Mouse (Mus musculus) splenic B cell, adult 2 months (primary cell): ENCODE results near the gene Cox8a.

Experiments used
- DNase-seq: peaks from one replicate; pipeline ENCODE4 v3.0.0-alpha.2; 2011; ENCODE audit warnings: low read depth, low spot score
- H3K27me3 ChIP-seq: 2 replicates; pipeline ENCODE4 v1.6.1; 2012; ENCODE audit warnings: mild to moderate bottlenecking, low read length, moderate library complexity, mixed read lengths; ENCODE audit not compliant: control insufficient read depth, poor library complexity, insufficient read depth, severe bottlenecking
- H3K36me3 ChIP-seq: 2 replicates; pipeline ENCODE4 v1.6.1; 2012; ENCODE audit warnings: mild to moderate bottlenecking, low read length, moderate library complexity, mixed read lengths; ENCODE audit not compliant: control insufficient read depth, poor library complexity, insufficient read depth, severe bottlenecking

Cox8a gene

DNA sequence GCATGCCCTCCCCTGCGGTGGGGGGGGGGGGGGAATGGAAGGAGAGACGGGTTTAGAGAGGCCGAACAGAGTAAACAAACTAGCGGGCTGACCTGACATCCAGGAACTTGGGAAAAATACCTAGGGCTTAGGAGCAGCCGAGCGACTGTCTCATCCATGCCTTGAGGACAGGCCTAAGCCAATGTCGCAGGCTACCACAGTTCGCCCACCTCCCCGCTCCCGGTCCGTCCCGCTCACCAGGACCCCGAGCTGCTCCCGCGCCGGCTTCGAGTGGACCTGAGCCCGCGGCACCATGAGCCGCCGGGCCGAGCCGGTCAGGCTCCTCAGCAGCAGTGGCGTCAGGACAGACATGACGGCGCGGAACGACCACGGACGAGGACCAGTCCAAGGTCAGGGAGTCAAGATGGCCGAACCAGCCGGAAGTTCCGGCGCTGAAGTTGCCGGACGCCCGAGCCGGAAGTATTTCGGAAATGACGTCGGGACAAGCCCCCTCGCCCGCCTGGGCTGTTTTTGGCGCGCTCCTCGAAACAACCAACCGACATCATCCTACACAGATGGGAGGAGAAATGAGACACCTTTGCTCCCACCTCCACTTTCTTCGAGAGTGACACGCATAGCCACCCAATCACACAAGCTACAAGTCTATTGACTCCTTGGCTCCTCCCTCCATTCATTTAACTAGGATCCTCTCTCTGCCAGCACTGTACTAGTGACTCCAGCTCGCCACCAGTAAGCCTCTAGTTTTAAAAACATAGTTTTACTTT, at the start of gene Cox8a:
Gene Cox8a (minus strand): TSS at position 455 of the 764 bp plus-strand sequence.
- Histone ChIP-seq H3K36me3 (no peaks in the 10 kb centered on the region; the same call in 1 of the 2 replicates), H3K27me3 (no peaks in the 10 kb centered on the region)
- peak; percentile 98 for DNase-seq

DNA sequence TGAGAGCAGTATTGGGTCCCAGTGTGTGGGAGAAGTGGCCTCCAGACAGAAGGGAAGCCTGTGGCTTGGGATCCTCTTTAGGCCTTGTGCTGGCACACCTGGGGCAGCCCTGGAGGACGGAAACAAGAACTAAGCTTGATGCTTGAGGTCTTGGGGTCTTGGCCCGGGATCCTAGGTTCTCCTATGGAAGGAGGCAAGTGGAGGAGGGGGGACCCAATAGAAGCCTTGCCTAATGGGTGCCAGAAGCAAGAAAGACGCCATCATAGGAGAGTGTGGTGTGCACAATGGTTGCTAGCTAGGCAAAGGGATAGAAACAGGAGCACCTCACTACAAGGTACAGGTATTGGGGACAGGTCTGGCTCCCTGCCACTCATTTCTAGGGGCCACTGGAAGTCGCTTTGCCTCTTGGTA, 49.0 kb upstream of the Cox8a start:
- no peaks in the 10 kb centered on the region; the same call in 1 of the 2 replicates for H3K27me3 ChIP-seq
- DNase-seq = no peak
- H3K36me3 ChIP-seq = no peaks in the 10 kb centered on the region

DNA sequence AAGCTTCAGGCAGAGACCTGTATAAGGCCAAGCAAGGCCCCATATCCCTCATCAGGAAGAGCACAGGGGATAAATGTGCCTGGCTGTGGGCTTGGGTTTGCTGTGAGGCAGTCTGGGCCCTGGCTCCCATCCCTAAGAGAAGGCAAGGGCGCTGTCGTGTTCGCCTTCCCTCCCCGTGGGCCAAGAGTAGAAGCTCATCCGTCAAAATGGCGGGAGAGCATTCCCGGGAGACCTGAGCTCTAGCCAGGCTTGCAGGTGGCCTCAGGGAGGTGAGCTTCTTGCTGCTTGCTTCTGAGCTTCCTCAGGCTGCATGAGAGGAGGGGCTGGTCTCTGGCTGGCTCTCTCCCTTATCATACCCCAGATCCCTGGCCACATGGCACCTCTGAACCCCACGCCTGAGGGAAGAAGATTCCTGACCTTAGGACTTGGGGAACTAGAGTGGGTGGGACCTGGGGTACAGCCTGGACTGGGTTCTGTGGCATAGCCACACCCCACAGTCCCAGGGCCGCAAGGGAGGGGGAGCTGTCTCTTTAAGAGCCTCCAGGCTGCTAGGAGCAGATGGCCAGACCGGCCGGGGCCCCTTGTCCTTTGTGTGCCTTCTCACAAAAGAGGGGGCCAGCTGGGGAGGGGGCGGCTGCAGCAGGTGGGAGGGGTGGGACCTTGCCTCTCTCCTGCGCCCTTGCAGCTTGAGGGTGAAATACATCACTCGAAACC, 48.2 kb upstream of the Cox8a start:
- no peak for DNase-seq

DNA sequence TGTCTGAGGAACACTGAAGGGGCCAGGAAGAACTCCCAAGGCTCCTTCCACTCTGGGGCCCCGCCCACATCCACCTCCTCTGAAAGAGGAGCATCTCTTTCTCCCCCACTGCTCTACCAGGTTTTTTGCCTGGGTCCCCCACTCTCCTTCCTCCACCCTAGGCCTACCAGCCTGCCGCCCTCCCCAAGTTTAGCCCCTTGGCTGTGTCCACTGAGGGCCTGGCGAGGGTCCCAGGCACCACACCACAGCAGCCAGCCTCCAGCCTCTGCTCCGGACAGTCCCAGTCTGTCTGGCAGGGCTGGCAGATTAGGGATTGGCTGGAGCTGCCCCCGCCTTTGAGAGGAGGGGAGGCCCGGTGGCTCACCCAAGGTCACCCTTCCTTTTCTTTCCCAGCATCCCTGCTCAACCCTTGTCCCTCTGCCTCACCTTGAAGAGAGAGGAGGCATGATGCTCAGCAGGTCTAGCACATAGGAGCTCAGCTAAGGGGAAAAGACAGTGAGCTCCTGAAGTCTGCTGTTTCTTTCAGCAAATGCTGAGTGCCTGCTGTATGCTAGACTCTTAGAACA, 47.4 kb upstream of the Cox8a start:
- DNase-seq = no peak
- no peaks in the 10 kb centered on the region for H3K36me3 ChIP-seq

More for the DNA sequence above, 48.2 kb upstream of the Cox8a start:
- Histone ChIP-seq H3K36me3 (no peaks in the 10 kb centered on the region), H3K27me3 (no peaks in the 10 kb centered on the region)

DNA sequence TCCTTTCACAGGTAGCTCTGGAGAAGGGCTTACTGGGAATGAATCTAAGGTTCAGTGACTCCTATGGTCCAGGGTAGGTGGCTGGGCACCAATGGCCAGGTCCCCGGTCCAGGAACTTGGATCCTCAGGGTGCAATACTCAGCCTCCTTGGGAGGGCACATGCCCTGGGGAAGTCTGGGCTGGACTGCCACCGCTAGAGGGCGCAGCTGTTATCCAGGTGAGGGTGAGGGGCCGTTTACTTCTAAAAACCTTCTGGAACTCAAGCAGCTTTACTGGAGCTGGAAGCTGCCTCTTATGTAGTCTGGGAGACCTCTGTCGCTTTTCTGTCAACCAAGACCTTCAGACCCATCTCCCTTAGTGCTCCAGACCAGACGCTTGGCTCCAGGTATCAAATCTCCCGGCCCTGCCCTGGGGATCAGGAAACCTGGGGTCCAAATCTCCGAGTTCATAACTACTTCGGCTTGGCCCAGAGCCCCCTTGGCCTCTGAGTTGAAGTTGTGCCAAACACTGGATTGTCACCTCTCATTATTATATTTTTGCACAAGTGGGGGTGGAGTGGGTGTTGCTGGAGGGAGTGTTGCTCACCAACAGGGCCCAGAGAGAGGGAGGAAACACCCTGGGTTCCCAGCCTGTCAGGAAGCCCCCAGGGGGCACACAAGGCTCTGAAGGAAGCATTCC, 46.8 kb upstream of the Cox8a start:
- peak; percentile 89 for DNase-seq
- H3K27me3 ChIP-seq = no peaks in the 10 kb centered on the region
- no peaks in the 10 kb centered on the region for H3K36me3 ChIP-seq

More for the DNA sequence above, 47.4 kb upstream of the Cox8a start:
- no peaks in the 10 kb centered on the region for H3K27me3 ChIP-seq

DNA sequence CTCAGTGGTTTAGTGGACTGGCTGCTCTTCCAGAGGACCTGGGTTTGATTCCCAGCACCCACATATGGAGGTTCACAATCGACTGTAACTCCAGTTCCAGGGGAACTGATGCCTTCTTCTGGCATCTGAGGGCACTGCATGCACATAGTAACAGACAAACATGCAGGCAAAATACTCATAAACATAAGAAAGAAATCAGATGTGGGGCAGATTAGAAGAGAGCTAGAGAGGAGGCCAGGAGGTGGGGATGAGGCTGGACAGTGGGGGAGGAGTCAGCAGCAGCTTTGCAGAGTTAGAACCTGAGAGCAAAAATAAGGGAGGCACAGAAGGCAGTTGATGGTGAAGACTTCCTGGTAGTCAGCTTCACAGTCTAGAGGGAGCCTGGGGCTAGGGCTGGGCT, 45.2 kb upstream of the Cox8a start:
- H3K36me3 ChIP-seq = no peaks in the 10 kb centered on the region
- no peak for DNase-seq
- H3K27me3 ChIP-seq = no peaks in the 10 kb centered on the region

DNA sequence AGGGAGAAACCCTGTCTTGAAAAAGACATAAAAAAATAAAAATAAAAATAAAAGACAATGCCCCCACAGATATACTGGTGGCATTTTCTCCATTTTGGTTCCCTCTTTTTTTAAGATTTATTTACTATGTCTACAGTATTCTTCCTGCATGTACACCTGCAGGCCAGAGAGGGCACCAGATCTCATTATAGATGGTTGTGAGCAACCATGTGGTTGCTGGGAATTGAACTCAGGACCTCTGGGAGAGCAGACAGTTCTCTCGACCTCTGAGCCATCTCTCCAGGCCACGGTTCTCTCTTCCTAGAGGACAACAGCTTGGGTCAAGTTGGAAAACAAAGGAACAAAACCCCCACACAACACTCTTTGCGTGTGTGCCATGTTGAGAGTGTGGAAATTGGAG, 44.5 kb upstream of the Cox8a start:
- no peak for DNase-seq
- Histone ChIP-seq H3K27me3 (no peaks in the 10 kb centered on the region), H3K36me3 (no peaks in the 10 kb centered on the region)

DNA sequence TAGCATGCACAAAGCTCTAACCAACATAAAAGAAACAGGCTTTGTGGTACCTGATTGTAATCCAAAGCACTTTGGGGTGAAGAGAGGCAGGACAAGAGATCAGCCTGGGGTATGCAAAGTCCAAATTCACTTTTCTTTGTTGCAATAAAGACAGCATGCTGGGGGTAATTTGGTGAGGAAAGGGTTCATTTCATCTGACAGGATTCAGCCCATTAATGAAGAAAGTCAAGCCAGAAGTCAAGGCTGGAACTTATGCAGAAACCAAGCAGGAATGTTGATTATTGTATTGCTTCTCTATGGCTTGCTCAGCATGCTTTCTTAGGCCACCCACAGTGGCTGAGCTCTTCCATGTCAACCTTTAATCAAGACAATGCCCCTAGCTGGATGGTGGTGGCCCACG, 44.1 kb upstream of the Cox8a start:
- no peak for DNase-seq
- Histone ChIP-seq H3K36me3 (no peaks in the 10 kb centered on the region), H3K27me3 (no peaks in the 10 kb centered on the region)

DNA sequence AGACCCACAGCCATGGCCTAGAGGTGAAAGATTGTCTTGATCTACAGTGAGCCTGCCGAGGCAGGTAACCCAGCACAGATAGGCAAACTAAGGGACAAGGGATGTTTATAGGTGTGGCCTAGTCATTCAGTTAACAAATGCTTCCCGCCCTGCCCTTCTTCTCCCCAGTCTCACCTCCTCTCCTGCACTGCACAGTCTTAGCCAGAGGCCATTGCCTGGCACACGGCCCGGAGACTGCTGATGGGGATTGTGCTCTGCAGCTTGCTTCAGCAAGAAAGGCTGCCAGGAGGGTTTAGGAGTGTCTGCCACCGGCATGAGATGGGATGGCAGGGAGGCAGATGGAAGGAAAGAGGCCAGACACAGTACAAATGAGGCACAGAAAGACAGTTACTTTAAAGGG, 40.5 kb upstream of the Cox8a start:
- no peaks in the 10 kb centered on the region for H3K27me3 ChIP-seq
- no peaks in the 10 kb centered on the region for H3K36me3 ChIP-seq
- DNase-seq = no peak

DNA sequence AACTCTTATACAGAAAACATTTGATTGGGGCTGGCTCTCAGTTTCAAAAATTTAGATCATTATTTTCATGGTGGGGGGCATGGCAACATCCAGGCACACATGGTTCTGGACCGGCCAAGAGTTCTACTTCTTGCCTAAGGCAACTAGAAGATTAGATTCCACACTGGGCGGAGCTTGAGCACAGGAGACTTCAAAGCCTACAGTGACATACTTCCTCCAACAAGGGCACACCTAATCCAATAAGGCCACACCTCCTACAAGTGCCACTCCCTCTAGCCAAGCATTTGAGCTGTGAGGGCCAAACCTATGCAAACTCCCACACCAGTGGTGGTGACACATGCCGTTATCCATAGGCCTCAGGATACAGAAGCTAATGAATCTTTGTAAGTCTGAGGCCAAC, 28.6 kb upstream of the Cox8a start:
- no peak for DNase-seq
- Histone ChIP-seq H3K36me3 (no peaks in the 10 kb centered on the region), H3K27me3 (no peaks in the 10 kb centered on the region)

DNA sequence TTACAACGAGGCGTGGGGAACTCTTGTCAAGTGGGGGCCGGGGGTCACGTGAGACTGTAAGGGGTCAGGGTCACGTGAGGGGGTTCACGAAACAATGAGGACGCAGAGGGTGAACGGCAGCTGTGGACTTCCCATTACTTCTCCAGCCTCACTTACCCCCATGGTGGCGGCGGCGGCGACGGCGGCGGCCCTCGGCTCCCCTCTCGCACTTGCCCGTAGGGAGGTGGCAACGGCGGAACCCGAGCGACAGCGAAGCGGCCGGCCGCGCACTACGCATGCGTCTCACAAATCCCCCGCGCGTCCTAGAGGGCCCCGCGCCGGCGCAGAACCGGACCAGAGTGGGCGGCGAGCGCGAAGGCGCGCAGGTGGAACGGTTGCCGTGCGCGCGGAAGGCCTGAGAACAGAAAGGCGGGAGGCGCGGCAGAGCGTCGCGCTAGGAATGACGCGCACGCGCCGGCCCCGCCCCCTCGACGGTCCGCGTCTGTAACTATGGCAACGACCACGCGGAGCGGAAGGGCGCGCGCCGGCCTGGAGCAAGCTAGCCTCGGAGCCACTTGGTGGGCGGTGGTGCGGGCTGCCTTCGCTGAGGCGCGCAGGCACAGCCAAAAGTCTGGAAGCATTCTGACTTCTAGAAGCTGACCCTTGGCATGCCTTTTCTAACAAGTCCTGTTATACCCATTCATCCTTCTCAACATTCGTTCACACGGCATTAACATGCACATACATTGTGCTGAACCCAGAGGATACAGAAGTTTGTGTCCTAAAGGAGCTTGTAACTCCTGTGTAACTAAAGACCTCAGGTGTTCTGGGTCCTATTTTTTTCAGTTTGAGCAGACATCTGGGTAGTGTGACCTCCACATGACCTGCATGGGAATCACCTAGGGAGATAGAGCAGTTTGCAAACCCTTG, 23.6 kb upstream of the Cox8a start, which contains the start of gene Naa40:
Gene Naa40 (minus strand): TSS at position 402 of the 909 bp plus-strand sequence.
- H3K27me3 ChIP-seq = no peaks in the 10 kb centered on the region
- no peaks in the 10 kb centered on the region for H3K36me3 ChIP-seq
- DNase-seq = peak; percentile 98

DNA sequence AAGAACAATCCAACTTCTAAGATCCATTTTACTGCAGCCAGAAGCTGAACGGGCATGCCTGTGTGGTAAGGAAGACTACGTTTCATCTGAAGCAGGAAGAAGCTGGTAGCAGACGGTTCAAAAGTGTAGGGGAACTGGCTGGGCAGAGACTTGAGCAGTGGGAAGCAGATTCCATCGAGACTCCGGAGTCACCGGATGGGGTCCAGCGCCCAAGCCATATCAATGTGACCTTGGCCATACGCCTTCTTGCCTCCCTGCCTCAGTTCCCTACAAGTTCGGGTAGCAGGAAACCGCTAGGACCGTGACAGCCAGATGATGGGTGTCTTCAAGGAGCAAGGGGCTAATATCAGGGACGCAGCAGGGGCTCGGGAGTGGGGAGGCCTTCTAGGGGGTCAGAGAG, 22.9 kb upstream of the Cox8a start:
- DNase-seq = peak; percentile 35
- no peaks in the 10 kb centered on the region for H3K36me3 ChIP-seq
- no peaks in the 10 kb centered on the region for H3K27me3 ChIP-seq

DNA sequence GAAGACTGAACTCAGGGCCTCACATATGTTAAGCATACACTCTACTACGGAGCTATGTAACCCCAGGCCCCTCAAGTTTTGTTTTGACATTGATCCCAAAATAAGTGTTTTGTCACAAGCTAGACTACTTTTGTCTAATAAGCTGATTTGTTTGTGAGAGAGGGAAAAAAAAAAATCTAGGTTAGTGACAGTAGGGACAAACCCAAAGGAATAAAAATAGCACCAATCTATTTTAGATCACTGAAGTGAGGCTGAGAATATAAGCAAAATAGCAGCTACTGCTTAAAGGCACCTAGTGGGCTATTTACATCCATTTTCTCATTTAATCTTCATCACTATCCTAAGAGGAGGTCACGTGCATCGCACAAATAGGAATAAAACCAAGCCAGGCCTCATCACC, 22.2 kb upstream of the Cox8a start:
- no peaks in the 10 kb centered on the region for H3K27me3 ChIP-seq
- H3K36me3 ChIP-seq = no peaks in the 10 kb centered on the region
- DNase-seq = no peak

DNA sequence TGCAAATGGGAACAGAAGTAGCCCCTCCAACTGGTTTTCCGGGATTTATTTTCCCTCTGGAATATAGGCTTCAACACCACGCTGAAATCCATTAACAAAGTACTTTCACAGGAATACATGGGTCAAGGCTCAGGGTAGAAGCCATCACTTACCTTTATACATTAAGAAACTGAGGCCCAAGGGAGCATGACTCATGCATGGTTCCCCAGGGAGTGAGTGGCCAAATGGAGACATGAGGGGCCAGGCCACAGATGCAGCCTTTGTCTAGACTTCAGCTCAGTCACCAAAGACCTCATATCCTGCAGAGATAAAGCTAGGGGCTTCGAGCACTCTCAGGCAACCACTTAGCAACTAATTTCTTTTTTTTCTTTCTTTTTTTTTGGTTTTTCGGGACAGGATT, 19.3 kb upstream of the Cox8a start:
- no peak for DNase-seq
- H3K36me3 ChIP-seq = no peaks in the 10 kb centered on the region
- no peaks in the 10 kb centered on the region for H3K27me3 ChIP-seq
